Mouse (Mus musculus) layer of hippocampus, adult 9-11 months (tissue): ENCODE results near the gene Smurf1.

Experiments used
- DNase-seq: peaks from one replicate; pipeline ENCODE4 v3.0.0; 2022

Smurf1 gene

DNA sequence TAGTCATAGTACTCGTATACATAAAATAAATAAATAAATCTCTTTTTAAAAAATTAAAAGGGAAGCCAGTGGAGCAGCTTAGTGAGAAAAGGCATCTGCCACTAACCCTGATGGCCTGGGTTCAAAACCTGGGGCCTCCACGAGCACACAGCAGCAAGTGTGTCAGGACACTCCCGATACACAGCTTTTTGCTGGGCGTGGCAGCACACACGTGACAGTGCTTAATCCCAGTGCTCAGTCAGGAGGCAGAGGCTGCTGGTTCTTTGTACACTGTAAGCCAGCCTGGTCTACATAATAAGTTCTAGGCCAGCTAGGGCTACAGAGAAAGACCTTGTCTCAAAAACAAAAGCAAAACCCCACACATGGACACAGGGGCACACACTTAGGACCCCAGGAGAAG lies 52.3 kb downstream of the Smurf1 start:
- DNase-seq, result no peak

DNA sequence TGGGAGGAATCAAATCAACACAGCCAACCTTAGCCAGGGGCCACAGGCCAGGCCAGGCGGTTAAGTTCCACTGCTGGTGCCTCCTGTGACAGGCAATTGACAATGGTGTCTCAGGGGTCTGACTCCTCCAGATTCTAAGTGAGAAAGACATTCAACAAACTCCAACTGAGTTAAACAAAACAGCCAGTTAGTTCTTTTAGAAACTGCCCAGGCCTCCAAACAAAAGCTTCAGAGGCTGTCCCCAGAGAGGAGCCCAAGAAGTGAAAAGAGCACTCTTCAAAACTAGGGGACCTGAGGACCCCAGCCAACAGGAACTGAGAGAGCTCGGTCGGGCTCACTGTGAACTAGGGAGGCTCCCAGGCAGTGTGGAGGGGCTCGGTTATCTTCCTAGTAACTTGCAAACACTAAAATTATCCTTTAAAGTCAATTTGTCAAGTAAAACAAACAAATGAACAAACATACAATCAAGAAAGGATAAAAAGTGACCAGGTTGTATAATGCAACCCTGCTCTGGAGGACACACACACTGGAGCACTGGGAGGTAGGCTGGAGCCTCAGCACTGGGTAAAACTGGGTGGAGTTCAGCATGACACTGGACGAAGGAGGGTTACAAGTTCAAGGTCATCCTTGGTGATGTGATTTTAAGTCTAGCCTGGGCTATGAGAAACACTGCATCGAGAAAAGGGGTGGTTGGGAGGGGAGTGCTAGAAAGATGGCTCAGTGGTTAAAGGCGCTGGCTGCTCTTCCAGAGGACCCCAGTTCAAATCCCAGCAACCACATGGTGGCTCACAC lies 52.9 kb downstream of the Smurf1 start:
- DNase-seq, result no peak

DNA sequence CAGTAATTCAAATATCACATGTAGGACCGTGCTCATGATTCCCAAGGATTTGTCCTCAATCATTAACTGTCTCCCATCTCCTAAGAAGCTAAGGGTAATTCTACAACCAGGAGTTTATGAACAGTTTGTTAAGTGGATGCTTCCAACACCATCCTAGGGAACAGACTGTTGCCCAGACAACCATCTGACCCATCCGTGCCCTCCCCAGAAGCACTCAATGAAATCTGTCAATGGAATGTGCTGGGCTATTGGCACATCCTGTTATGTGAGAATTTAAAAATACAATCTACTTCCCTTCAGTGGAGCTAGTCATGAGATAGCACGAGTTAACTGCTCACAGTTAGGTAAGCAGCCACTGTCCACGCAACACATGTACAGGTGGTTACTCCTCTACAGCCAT lies 56.1 kb downstream of the Smurf1 start:
- no peak for DNase-seq

DNA sequence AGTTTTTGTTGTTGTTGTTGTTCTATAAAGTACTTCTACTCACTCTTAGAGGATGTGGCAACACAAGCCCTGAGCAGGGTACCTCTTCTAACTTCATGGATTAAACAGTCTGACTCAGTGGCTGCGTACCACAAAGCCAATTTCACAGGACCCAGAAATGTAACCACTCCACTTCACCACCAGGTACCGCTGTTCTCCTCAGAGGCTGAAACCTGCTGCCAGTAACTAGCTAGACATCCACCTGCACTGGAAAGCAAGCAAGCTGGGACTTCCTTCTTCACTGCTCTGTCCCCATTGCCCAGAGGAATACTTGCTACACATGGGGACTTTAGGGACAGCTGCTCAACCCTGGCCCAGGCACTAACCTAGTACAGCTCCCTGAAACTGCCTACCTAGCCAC lies 58.1 kb downstream of the Smurf1 start:
- DNase-seq, result no peak

DNA sequence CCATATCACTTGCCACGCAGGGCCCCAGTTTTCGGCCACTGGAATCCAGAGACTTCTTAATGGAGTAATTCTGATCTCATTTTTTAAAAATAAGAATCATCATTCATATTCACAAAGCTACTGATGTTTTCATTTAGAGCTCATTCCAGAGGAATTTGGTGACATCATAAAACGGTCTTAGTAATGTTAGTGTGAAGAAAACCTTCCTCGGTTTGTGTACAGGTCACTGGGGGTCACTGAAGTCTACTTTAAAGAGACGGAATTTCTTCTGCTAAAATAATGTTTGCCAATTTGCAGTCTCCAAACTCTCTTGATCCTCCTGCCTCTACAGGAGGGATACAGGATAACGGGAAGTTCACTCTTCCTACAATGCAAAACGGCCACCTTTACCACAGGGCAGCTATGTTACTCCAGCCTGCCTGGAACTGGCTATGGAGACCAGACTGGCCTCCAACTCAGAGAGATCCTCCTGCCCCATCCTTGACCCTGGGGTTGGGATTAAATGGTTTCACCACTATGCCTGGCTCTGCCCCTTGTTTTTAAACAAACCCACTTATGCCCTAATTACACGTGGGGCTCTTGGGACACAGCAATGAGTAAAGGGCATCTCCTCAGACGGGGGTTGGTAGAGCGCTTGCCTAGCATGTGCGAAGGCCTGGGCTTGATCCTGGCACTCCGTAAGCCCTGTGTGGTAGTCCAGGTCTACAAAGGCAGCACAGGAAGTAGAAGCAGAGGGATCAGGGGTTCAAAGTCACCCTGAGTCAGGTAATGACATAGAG lies 61.1 kb downstream of the Smurf1 start:
- no peak for DNase-seq

DNA sequence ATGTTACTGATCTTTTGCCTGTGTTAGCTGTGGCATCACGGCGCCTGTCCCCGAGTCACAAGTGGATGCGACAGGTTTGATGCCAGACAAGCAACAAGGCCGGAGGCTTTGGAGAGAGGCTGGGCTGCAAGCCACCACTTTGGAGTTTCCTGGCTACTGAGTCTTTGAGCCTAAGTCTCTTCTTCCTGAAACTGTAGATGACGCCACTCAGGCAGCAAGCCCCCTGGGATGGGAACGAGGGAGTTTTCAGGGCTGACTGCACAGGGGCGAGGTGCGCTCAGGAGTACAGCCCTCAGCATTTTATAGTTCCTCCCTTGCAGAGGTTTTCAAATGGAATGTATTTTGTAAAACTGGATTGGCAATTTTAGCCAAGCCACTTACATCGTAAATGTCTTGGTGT lies 63.9 kb downstream of the Smurf1 start:
- no peak for DNase-seq

DNA sequence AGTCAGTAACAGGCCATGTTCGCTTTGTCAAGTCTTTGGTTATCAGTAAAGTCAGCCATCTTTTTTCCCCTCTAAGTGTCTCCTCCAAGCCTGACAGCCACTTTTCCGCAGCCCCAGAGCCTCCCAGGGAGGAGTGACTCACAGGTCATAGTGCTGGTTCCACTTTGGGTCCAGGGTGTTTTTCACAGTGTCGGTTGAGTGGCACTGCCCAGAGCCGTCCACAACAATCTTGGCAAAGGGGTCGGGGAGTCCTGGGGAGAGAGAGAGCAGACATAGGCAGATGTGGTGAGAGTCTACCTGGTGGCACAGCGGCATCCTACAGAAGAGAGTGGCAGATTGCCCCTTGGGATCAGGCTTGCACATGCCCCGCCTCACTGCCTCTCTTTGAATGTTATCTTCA lies 64.6 kb downstream of the Smurf1 start:
- no peak for DNase-seq

DNA sequence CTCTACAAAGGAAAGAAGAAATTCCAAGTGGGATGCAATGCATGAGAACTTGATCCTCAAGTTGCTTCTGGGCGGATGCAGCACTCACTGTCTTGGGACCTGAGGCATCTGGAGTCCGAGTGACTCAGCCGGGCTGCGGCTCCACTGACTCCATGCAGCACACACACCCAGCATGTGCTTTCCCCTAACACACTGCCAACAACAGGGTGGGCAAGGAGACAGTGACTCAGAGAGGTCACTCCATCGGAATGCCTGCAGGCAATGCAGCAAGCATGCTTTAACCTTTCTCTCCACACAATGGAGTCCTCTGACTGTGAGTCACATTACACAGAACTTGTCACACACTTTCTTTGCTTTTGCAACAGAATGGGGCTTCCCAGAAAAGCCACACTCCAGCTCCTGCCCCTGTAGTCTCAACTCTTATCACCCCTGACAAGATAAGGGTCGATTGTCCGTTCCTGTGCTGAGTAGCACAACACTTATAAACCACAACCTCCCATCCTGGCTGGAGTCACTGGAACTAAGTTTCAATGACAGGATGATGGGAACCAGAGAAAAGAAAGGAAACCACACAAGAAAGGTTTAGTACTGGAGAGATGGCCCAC lies 67.1 kb downstream of the Smurf1 start:
- DNase-seq, result no peak

DNA sequence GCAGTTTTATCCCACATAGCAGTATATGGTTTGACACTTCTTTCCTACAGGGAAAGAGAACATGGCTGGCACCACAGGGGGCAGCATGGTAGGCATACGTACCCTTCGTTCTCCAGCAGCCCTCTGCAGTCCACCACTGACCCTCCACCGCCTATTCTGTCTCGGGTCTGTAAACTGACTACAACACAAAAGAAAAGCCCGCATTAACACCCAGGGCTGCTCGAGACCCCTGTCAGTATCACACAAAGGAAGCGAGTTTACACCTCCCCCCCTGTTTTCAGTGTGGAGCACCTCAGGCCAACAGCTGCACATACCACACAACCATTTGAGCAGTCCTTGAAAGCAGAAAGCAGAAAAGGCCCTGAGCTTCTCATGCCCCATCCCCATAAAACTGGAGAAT lies 67.8 kb downstream of the Smurf1 start:
- no peak for DNase-seq

DNA sequence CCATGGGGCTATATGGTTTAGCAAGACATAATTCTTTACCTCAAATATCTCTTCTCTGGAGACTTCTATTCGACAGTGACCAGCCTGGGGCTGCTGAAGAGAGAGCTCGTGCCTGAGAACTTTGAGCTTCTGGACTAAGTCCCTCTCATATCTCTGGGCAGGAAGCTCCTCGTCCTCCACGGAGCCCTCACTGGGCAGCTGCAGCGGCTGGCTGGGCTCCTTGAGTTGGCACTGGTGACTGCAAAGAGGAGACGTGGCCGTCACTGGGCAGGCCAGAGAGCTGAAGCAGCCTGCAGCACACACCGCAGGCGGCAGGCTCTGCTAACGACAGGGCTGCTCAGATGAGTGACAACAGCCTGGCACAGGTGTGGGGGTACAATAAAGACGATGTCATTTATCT lies 74.4 kb downstream of the Smurf1 start:
- DNase-seq, result no peak

DNA sequence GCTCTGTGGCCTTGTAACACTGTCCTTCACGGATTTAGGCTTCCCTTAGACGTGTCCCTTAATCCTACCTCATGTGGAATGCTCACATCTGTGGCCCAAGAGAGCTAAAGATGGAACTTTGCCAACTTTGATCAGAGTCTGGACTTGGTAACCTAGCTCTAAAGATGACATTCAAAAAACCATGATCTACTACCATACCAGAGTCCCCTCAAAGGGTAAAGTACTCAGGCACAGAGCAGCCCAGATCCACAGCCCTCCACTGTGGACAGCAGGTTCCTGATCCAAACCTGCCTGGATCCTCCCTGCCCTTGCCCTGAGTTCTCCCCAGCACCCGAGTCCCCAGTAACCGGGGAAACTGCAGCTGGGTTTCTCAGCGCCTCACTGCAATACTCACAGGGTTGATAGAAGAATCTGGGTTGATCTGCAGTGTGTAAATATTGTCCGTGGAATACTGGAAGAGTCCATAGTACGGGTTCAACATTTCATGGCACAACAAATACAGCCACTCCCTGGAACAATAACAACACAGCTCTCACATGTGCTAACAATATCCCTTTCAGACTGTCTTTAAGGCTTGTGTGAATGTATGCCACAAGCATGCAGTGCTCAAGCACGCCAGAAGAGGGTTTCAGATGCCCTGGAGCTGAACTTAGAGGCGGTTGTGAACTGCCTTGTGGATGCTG lies 79.5 kb downstream of the Smurf1 start:
- no peak for DNase-seq

DNA sequence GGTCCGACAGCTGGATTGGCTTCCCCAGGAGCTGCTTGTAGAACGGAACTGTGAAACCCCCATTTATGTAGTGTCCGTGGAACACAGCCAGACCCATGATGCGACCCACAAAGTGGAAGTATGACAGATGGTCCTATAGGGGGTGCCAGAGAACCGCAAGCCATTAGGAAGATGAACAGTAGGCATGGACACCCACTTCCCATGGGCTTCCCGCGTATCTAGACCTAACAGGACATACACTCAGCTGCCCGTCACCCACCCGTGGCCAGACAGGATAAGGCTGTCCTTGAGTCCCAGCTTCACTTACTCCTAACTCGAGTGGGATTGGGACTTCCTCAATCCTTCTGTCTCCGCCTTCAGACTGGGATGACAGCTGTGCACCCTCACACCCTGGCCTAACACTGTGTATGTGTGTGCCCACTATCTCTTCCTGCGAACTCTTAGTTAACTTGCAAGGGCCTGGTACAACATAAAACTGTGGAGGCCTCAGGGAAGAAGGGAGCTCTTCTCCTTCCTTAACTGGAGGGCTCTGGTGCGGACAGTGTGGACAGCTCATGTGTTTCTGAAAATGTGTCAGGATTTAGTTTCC lies 80.9 kb downstream of the Smurf1 start:
- DNase-seq, result peak; percentile 33

DNA sequence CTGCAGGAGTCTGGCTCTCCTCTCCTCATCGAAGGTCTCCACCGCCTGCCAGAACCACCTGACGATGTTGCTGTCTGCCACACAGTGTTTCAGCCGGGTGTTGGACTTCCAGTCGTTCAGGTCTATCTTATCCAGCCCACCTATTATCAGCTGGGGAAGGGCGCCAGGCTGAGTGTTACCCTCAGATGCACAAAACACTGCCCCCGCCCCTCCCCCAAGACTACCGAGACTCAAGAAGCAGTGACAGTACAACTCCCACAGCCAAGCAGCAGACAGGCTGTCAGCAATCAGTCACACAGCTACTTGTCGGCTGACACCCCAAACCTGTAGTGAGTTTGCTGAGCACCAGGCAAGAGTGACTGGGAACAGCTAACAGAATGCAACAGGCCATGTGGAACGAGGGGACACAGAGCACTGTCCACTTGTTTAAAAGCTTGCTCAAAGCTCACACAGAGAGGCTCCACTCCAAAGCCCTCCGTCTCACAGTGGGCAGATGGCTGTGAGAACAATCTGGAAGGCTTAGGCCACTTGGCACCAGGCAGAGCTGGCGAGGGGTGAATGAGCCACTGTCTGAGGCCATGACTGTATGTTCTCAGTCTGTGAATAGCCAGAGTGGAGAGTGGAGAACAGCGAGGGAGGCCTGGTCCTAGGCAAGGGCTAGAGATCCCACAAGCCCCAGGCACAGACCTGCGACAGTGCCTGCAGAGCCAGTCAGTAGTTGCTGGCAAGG lies 83.8 kb downstream of the Smurf1 start:
- peak; percentile 79 for DNase-seq

DNA sequence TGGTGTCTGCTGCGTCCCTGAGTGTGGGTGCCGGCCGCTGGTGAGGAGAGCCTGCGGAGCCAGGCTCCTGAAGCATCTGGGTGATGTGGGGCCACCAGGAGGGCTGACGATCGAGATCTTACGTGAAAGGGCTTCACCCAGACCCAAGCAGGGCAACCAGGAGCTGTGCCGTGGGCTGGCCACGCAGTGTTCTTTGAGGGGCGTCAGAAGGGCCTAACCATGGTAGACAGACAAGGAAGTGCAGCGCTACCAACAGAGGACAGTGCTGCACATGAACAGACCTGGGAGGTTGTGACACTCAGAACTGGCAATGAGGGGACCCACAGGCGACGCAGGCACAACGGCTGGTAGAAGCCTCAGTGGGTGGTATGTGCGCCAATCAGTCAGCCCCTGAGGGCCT lies 88.6 kb downstream of the Smurf1 start:
- DNase-seq, result no peak

DNA sequence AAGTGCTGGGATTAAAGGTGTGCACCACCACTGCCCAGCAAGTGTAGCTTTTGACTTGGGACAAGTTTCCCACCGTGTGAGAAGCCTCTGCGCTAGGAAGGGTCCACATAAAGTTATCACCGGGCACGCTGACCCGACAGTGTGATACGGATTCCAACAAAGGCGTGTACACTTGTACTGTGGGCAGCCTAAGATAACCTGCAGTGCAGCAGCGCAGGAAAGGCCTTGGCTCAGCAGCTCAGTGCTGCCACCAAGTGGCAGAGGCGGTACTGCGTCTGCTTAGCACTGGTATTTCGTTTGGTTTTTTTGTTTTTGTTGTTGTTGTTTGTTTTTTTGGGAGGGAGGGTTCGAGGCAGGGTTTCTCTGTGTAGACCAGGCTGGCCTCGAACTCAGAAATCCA lies 89.8 kb downstream of the Smurf1 start:
- DNase-seq, result peak; percentile 43

DNA sequence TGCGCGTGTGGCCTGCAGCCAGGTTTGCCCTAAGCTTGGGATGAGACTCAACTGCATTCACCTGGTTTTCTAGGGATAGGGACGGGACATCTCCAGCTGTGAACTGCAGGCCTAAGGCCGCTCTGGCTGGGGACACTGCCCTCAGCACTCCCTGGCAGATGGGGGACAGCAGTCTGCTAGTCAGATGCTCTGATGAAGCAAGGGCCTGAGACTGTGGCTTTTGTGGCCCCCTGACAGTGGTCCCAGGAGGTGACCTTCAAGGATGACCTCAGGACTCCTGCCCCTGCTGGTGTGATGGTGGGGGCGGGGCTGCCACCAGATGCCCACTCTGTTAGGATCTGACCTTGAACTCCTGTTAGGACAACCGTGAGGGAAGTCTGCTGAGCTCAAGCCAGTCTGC lies 90.4 kb downstream of the Smurf1 start:
- DNase-seq, result no peak

DNA sequence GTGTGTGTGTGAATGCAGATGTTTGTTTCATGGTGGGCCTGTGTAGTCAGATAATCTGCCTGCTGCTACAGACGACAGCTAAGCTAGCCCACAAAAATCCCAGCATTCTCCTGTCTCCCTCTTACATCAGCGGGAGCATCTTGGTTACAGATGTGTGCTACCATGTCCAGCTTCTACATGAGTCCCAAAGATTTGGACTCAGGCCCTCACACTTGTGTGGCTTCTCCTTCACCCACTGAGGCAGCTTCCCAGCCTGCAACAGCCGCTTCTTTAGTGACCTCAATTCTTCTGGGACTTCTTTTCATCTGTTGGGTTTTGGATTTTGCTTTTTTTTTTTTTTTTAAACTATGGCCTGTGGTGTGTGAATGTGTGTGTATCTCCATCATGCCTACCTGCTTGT lies 92.8 kb downstream of the Smurf1 start:
- no peak for DNase-seq

DNA sequence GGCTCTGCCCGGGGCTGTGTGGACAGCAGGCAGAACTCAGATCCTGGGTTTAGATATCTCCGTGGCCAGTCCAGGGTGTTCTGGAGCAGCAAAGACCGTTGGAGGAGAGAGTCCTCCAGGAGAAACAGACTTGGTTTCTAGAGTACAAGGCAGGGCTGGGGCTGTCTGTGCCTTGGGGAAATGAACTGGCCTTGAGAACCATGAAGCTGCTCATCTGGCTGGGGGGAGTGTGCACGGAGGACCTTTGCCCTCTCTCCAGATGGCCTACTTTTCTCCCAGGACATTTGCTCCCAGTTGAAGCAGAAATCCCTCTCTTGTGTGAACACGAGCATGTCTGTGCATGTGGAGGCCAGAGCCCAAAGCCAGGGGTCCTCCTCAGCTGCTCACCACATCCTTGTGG lies 93.3 kb downstream of the Smurf1 start:
- no peak for DNase-seq

DNA sequence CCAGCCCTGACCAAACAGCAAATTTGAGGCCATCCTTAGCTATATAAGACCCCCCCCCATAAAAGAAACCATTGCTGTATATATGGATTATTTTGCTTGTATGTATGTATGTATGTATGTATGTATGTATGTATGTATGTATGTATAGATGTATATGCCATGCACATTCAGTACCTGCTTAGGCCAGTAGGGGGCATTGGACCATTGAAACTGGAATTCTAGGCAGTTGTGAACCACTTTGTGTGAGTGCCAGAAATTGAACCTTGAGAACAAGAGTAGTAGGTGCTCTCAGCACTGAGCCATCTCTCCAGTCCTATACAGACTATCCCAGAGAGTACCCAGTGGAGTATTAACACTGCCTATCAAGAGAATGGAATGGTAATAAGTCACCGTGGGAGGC lies 93.9 kb downstream of the Smurf1 start:
- DNase-seq, result no peak

DNA sequence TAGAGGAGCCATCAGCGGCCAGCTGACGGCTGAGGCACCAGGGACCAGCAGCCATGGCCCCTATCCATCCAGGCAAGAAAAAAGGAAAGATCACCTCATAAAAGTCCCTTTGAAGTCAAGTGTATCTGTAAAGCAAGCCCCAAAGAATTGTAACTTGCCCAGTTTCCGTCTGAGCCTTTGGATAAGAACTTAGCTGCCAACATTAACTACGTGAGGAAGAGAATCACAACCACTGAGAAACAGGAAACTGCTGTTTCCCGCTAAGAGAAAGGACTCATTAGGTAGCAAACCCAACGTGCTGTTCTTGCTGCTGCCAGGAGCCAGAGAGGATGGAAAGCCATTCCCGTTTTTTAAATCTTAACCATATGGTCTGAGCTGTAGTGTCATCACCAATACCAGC lies 94.9 kb downstream of the Smurf1 start:
- no peak for DNase-seq

DNA sequence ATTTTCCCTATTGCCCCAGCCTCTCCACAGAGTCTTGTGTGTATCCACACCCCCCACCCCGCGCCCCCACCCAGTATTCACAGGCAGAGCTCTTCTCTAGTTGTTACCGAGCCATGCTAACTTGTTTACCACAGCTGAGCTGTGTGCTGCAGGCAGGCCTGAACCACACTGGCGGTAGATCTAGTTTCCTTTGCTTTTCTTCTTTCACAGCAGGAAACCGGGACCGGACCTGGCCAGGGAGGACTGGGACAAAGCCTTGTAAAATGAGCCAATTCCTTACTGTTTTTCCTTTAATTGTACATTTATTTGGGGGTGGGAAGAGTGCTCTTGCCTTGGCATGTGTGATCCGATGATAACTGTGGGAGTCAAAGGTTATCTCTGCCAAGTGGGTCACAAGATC lies 96.2 kb downstream of the Smurf1 start:
- no peak for DNase-seq

DNA sequence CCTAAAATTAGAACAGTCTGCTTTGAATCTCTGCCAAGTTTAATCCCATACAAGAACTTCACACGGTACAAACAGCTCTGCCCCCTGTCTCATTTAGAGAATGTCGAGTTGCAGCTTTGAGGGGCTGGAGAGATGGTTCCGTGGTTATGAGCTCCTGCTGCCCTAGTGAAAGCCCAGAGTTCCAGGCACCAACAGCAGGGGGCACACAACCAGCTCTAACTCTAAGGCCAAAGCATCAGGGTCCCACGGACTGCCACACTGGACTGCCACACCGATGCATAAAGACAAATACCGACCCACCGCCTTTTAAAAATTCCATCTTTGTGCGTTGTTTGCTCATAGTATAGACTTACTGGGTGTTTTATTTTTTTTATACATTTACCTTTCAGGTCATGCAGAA lies 98.7 kb downstream of the Smurf1 start:
- no peak for DNase-seq

DNA sequence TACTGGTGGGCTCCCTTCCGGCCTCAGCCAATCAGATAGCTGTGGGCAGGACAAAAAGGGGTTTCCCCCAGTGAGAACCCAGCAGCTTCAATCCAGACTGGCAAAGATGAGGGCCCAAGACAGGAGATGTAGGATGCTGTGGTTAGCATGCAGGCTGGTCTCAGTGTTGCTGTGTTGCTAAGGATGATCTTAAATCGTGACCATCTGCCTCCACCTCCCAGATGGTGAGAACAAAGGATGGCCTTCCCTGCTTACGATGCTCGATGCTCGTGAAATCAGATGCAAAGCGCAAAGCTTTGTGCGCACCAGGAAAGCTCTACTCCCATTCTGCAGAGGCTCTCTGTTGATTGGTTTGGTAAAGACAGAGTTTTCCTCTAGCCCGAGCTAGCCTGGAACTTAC lies 104.7 kb downstream of the Smurf1 start:
- DNase-seq, result no peak
